Mouse (Mus musculus) skeletal muscle tissue, adult 2 months (tissue): ENCODE data around the gene Vipr2.

Source experiments
- DNase-seq: peaks from one replicate; pipeline ENCODE4 v3.0.0-alpha.2; 2012; ENCODE audit warnings: low read depth, low spot score

Vipr2 gene

GRCm38 (mm10) chr12:116077074-116077854 lies at the start of gene Vipr2:
Gene Vipr2, plus strand, starts transcription at chr12:116077726.
- no peak for DNase-seq

DNA sequence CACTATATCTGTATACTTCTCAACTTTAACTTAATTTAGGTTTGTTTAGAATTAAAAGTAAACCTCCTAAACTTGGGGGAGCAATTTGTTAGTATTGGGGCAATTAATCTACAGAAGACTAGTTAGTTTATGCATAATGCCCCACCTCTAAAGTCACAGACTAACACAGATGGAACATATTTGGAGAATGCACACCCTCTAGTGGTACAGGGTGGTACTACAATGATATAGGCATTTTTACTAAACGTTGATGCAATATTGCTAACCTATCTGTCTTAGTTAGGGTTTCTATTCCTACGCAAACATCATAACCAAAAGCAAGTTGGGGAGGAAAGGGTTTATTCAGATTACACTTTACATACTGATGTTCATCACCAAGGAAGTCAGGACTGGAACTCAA lies 49.4 kb upstream of the Vipr2 start:
- no peak for DNase-seq

DNA sequence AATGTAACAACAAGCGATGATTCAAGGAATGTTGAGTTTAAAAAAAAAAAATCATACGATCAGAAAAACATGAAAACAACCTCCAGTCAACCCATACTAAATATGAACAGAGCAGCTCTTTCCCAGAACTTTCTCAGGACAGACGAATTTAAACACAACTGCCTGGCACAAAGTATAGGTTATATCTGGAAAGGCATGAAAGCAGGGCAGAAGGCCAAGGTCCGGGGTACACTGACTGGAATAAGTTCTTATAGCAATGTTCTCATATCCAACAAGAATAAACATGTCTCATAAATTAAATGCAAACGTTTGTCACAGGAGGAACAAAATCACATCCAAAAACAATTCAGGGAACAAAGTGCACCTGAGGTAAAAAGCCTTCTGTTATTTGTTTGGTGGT lies 42.2 kb upstream of the Vipr2 start:
- DNase-seq, result no peak

- no peak for DNase-seq
Measured at GRCm38 (mm10) chr12:116044785-116045184, 32.7 kb upstream of the Vipr2 start.

DNA sequence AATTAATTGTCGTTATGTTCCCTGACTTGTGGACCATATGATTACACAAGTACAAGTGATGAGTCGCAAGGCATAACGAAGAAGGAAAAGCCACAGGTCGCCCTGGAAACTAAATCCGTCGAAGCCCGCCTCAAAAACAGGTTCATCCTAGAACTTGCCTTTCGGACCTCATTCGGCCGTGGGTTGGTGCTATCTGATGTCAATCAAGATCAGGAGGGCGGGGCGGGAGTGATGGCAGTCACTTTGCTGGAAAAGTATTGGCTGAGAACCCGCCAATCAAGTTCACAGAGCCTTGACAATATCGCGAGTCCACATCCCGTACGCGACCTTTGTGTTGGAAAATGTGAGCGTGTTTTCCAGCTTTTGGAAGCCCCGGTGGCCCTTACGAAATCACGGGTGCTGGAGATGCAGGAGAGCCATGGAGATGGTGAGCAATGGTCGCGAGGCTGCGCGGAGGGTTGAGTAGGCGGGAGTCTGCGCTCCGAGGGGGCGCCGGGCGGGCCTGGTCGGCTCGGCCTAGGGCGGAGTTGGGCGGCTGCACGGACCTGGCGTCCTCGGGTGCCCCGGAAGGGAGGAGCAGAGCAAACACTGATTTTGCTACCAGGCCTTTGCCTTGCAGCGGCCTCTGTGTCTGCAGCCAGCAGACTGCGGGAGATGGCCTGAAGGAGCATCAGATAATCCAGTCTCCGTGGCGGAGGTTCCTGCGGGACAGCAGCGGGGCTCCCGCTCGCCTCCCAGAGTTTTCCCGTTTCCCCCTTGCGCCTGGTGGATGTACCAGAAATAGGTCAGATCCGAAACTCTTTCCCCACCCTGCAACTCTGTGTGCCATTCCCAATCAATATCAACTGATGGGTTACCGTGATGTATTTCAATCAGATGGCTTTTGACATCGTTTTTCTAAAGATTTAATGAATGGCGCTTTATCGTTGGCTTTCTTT lies 29.8 kb upstream of the Vipr2 start, which contains the start of gene Zfp386:
TSS of gene Zfp386 (plus strand) at position 285 of the 938 bp plus-strand sequence.
- DNase-seq, result peak; percentile 98

DNA sequence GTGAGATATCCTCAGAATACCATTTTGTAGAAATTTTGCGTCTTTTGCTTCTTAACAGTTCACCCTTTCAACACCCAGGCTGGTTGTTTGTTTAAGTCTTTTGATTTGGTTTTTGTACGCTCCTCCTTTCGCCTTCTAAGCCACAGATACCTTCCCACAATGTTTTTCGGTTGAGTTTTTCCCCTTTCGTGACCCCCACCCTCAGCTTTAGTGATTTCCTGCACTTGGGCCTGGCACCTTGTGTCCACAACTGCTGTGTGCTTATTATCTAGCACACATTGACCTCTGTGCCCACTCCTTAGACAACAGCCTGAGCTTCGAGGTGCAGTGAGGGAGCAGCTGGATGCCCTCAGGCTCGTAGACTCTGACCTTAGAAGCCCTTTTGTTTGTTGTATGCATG lies 28.8 kb upstream of the Vipr2 start:
- DNase-seq, result no peak

- DNase-seq, result no peak
Measured at GRCm38 (mm10) chr12:116049236-116049635, 28.3 kb upstream of the Vipr2 start.

DNA sequence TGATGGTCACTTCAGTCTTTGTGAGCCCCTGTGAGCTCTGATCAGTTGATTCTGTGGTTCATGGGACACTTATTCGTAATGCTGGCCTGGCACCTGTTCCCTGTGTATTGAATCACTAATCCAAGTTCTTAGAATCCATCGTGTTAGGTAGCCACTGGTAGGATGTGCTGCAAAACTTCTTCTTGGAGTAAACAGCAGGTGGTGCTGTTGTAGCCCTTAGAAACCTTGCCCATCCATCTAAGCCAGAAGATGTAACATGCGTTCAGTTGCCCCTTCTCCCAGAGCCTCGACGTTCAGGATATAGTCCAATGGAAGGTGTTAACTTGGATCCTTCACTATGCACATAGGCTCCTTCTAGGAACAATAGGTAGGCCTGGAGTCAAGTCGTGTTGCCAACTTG lies 27.8 kb upstream of the Vipr2 start:
- no peak for DNase-seq

GRCm38 (mm10) chr12:116054342-116054741 lies 23.2 kb upstream of the Vipr2 start:
- DNase-seq, result no peak

- no peak for DNase-seq
Measured at GRCm38 (mm10) chr12:116056112-116056511, 21.4 kb upstream of the Vipr2 start.

GRCm38 (mm10) chr12:116061561-116062193 lies 15.8 kb upstream of the Vipr2 start:
- no peak for DNase-seq

DNA sequence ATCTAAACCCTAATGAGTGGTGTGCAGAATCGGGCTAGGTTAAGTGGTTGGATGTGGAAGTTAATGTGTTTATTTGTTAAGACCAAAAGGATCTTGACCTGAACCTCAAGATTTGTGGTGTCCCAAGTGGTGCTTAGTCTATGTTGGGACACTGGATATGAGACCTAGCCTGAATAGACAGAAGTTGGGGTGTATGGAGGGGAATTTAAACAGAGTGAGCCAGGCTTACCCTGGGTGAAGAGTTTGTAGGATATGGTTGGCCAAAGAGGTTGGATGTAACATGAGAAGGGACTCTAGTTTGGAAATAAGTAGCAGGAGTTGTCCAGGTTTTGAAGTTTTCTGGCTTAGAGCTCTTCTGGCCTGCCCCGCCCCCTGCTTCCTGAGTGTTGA lies 15.3 kb upstream of the Vipr2 start:
- DNase-seq, result no peak

DNA sequence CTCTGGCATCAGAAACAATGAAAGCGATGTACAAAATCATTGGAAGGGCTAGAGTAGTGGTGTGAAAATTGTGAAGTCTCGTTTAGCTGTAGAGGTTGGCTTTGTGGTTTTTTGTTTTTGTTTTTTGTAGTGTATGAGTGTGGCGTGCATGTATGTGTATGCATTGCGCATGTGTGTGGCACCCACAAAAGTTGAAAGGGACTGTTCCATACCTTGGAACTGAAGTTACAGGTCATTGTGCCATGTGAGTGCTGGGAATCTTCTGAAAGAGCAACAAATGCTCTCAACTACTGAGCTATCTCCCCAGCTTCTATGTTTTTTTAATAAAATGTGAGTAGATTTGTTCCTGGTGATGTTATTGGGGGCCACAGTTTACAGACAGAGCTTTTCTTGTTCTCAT lies 14.5 kb upstream of the Vipr2 start:
- no peak for DNase-seq

GRCm38 (mm10) chr12:116071023-116071422 lies 6.5 kb upstream of the Vipr2 start:
- peak; percentile 27 for DNase-seq

- no peak for DNase-seq
Measured at GRCm38 (mm10) chr12:116077855-116078366, 385 bp downstream of the Vipr2 start.

DNA sequence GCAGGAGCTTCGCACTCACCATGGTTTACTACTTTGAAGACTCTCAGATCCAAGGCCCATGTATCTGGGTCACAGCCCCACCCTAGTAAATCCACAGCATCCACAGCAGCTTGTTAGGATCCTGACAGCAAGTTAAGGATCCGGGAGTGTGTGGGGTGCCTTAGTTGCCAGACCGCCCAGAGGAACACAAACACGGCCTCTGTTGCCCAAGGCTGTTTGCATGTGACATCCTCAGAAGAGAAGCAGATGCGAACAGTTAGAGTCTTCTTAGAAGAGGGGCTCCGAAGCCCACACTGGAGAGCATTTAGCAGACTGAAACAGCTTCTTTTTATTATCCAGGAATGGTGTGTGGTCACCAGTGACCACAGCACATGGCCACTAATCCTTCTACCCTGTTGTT lies 5.6 kb downstream of the Vipr2 start:
- no peak for DNase-seq

DNA sequence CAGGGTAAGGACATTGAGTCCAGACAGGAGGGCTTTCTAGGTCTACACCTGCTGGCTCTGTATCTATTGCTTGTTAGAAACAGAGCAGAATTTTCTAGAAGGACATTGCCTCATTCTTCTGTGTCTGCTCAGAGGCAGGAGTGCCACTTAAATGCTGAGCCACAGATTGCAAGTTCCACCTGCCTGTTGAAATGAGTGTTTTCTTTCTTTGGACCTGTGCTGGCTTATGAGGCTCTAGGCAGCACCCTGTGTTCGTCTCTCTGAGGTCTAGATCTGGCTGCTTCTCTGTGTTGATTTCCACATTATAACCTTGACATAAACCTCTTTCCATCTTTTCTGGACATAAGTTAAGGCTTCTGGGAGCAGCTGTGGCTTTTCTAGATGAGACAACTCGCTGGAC lies 6.8 kb downstream of the Vipr2 start:
- DNase-seq, result no peak

- no peak for DNase-seq
Measured at GRCm38 (mm10) chr12:116086951-116087600, 9.6 kb downstream of the Vipr2 start.

DNA sequence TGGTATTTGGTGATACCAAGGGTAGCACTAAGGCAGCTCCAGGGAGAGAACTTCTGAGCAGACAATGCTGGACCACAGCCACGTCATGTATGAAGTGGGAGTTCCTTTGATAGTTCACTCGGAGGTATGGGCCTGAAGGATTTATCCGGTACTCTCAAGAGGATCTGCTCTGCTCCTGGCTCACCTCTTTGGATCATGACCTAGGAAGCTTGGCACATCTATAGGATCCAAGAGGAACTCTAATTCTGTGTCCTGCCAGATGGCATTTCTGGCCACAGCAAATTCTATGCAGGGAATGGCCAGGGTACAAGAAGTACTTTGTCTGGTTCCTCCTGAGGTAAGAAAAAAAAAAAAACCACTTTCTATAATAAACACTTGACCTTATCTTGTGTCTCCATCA lies 12.3 kb downstream of the Vipr2 start:
- DNase-seq, result no peak

- DNase-seq, result no peak
Measured at GRCm38 (mm10) chr12:116094765-116095555, 17.4 kb downstream of the Vipr2 start.
